Mouse (Mus musculus): ENCODE measurements around the gene Trim29. TPM values are rescaled to one million over a fixed set of nuclear protein-coding genes. Genes with fewer than 3 reads are reported as not detected.

The Trim29 gene
- 0.04 TPM in 1 of 2 replicates, not detected in the other for polyA plus RNA-seq (2015; fragmentation: Nextera tagmentation; extraction: Ambion mirVana)

DNA sequence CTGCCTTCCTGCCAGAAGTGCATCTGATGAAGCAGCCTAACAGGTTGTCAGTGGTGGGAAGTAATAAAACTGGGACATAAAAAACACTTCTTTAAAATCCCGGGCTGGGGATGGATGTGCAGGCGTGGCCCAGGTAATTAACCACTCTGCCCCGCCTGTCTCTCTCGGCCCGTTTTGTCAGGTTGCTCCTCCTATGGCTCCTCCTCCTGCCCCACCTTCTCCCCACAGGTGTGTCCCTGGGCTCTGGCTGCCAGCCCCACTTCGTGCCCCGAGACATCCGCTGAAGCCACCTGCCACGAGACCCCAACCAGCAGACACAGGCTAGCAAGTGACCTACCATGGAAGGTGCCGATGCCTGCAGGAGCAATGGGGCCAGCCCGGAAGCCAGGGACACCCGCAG lies at the start of gene Trim29:
Gene Trim29, plus strand, starts transcription at position 311 of the 400 bp plus-strand sequence.
- 41% methylated on average over 12 of the region's 12 CpGs for WGBS (ENCODE audit: insufficient replicate concordance)
- no peaks in the 10 kb centered on the region for H3K27me3 ChIP-seq (ENCODE audit: control insufficient read depth, insufficient read depth, low read depth, low read length)
- H3K27ac ChIP-seq (ENCODE audit: low read length): no peak within 1 kb of the TSS
- H3K4me2 ChIP-seq (ENCODE audit: low read depth, low read length): no peak within 1 kb of the TSS
- H3K36me3 ChIP-seq (ENCODE audit: control insufficient read depth, insufficient read depth): no peaks in the 10 kb centered on the region
- H3K4me3 ChIP-seq (ENCODE audit: low read depth, low read length): no peak within 1 kb of the TSS
- H3K4me1 ChIP-seq (ENCODE audit: control insufficient read depth, low read depth, low read length): no peaks in the 10 kb centered on the region
- no peak for ATAC-seq (ENCODE audit: low read depth)
- no peak within 1 kb of the TSS for H3K9ac ChIP-seq (ENCODE audit: low read depth, low read length)
- no peaks in the 10 kb centered on the region for H3K9me3 ChIP-seq (replicated peaks; ENCODE audit: control insufficient read depth, low read length)

- no peak overlapping the region for H3K4me3 ChIP-seq (ENCODE audit: low read depth, low read length)
- no peak overlapping the region for H3K4me2 ChIP-seq (ENCODE audit: low read depth, low read length)
- peaks cover 20% of the 10 kb centered on the region for H3K4me1 ChIP-seq (ENCODE audit: control insufficient read depth, low read depth, low read length)
- peak overlapping the region; percentile 31 for H3K27ac ChIP-seq (ENCODE audit: low read length)
- H3K9ac ChIP-seq (ENCODE audit: low read depth, low read length): no peak overlapping the region
- no peaks in the 10 kb centered on the region for H3K27me3 ChIP-seq (ENCODE audit: control insufficient read depth, insufficient read depth, low read depth, low read length)
- no peak for ATAC-seq (ENCODE audit: low read depth)
- H3K9me3 ChIP-seq (replicated peaks; ENCODE audit: control insufficient read depth, low read length): no peaks in the 10 kb centered on the region
- H3K36me3 ChIP-seq (ENCODE audit: control insufficient read depth, insufficient read depth): no peaks in the 10 kb centered on the region
- WGBS (ENCODE audit: insufficient replicate concordance): 68% methylated on average over 4 of the region's 4 CpGs
Observed at GRCm38 (mm10) chr9:43261124-43261907, 49.3 kb upstream of the Trim29 start.

DNA sequence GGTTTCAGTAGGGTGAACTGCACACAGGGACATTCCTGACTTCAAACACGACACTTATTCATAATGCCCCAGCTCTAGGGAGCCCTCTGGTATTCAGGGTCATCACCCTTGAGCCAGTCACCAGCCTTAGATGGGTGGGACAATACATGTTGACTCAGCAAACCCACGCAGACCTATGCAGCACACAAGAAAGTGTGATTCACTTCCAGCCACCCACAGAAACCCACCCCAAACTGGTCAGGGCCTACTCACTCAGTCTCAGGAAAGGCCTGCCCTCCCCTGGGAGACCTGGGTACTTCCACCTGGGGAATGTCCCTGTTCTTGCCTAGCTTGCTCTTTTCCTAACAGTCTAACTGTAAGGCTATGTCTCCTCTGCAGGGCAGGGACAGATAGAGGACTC lies 48.7 kb upstream of the Trim29 start:
- no peak overlapping the region for H3K4me2 ChIP-seq (ENCODE audit: low read depth, low read length)
- no peaks in the 10 kb centered on the region for H3K27me3 ChIP-seq (ENCODE audit: control insufficient read depth, insufficient read depth, low read depth, low read length)
- H3K27ac ChIP-seq (ENCODE audit: low read length): peak overlapping the region; percentile 31
- H3K9me3 ChIP-seq (replicated peaks; ENCODE audit: control insufficient read depth, low read length): no peaks in the 10 kb centered on the region
- H3K4me1 ChIP-seq (ENCODE audit: control insufficient read depth, low read depth, low read length): peaks cover 17% of the 10 kb centered on the region
- H3K36me3 ChIP-seq (ENCODE audit: control insufficient read depth, insufficient read depth): no peaks in the 10 kb centered on the region
- ATAC-seq (ENCODE audit: low read depth): peak; percentile 22; the same call in 1 of the 2 replicates
- H3K4me3 ChIP-seq (ENCODE audit: low read depth, low read length): no peak overlapping the region
- no peak overlapping the region for H3K9ac ChIP-seq (ENCODE audit: low read depth, low read length)
- 31% methylated on average over 2 of the region's 2 CpGs for WGBS (ENCODE audit: insufficient replicate concordance)

- H3K4me1 ChIP-seq (ENCODE audit: control insufficient read depth, low read depth, low read length): peaks cover 16% of the 10 kb centered on the region
- no peaks in the 10 kb centered on the region for H3K27me3 ChIP-seq (ENCODE audit: control insufficient read depth, insufficient read depth, low read depth, low read length)
- H3K4me3 ChIP-seq (ENCODE audit: low read depth, low read length): no peak overlapping the region
- 61% methylated on average over 4 of the region's 4 CpGs for WGBS (ENCODE audit: insufficient replicate concordance)
- H3K4me2 ChIP-seq (ENCODE audit: low read depth, low read length): no peak overlapping the region
- no peaks in the 10 kb centered on the region for H3K36me3 ChIP-seq (ENCODE audit: control insufficient read depth, insufficient read depth)
- no peak for ATAC-seq (ENCODE audit: low read depth)
- no peaks in the 10 kb centered on the region for H3K9me3 ChIP-seq (replicated peaks; ENCODE audit: control insufficient read depth, low read length)
- H3K27ac ChIP-seq (ENCODE audit: low read length): no peak overlapping the region
- H3K9ac ChIP-seq (ENCODE audit: low read depth, low read length): no peak overlapping the region
Observed at GRCm38 (mm10) chr9:43262390-43262789, 48.3 kb upstream of the Trim29 start.

- ATAC-seq (ENCODE audit: low read depth): no peak
- Histone ChIP-seq H3K36me3 (ENCODE audit: control insufficient read depth, insufficient read depth) (no peaks in the 10 kb centered on the region), H3K4me2 (ENCODE audit: low read depth, low read length) (no peak overlapping the region), H3K27me3 (ENCODE audit: control insufficient read depth, insufficient read depth, low read depth, low read length) (no peaks in the 10 kb centered on the region), H3K27ac (ENCODE audit: low read length) (peak overlapping the region; percentile 70), H3K9me3 (replicated peaks; ENCODE audit: control insufficient read depth, low read length) (no peaks in the 10 kb centered on the region), H3K4me1 (ENCODE audit: control insufficient read depth, low read depth, low read length) (peaks cover 16% of the 10 kb centered on the region), H3K4me3 (ENCODE audit: low read depth, low read length) (no peak overlapping the region), H3K9ac (ENCODE audit: low read depth, low read length) (no peak overlapping the region)
- 67% methylated on average over 9 of the region's 9 CpGs for WGBS (ENCODE audit: insufficient replicate concordance)
Observed at GRCm38 (mm10) chr9:43262811-43263550, 47.7 kb upstream of the Trim29 start.

- peak; percentile 83 for ATAC-seq (ENCODE audit: low read depth)
- Histone ChIP-seq H3K9ac (ENCODE audit: low read depth, low read length) (no peak overlapping the region), H3K27me3 (ENCODE audit: control insufficient read depth, insufficient read depth, low read depth, low read length) (peaks cover under 1% of the 10 kb centered on the region; the same call in 1 of the 2 replicates), H3K36me3 (ENCODE audit: control insufficient read depth, insufficient read depth) (no peaks in the 10 kb centered on the region), H3K4me1 (ENCODE audit: control insufficient read depth, low read depth, low read length) (peaks cover 16% of the 10 kb centered on the region), H3K27ac (ENCODE audit: low read length) (peak overlapping the region; percentile 85), H3K4me2 (ENCODE audit: low read depth, low read length) (peak overlapping the region; percentile 18; the same call in 1 of the 2 replicates), H3K4me3 (ENCODE audit: low read depth, low read length) (no peak overlapping the region), H3K9me3 (replicated peaks; ENCODE audit: control insufficient read depth, low read length) (no peaks in the 10 kb centered on the region)
- WGBS (ENCODE audit: insufficient replicate concordance): 45% methylated on average over 11 of the region's 11 CpGs
Observed at GRCm38 (mm10) chr9:43263946-43264451, 46.6 kb upstream of the Trim29 start.

DNA sequence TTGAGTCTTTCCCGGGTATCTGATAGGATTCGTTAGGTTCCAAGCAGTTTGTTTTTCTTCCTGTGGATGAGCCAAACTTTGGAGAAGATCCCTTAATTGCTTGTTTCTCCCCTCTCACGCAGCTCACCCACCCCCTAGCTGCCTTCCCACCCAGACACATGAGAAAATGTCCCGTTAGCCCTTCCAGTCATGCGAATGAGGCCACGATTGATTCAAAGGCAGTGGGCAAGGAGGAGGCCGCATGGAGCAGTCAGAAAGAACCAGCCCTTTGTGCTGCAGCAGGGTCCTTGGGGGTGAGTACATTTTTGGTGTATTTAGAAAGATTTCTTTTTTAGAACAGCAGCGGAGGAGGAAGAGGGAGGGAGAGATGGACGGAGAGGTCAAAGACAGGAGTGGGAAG lies 45.5 kb upstream of the Trim29 start:
- H3K27me3 ChIP-seq (ENCODE audit: control insufficient read depth, insufficient read depth, low read depth, low read length): peaks cover 12% of the 10 kb centered on the region
- no peak overlapping the region for H3K4me2 ChIP-seq (ENCODE audit: low read depth, low read length)
- no peak overlapping the region for H3K4me3 ChIP-seq (ENCODE audit: low read depth, low read length)
- 63% methylated on average over 9 of the region's 9 CpGs for WGBS (ENCODE audit: insufficient replicate concordance)
- no peak for ATAC-seq (ENCODE audit: low read depth)
- H3K9me3 ChIP-seq (replicated peaks; ENCODE audit: control insufficient read depth, low read length): no peaks in the 10 kb centered on the region
- peaks cover 16% of the 10 kb centered on the region for H3K4me1 ChIP-seq (ENCODE audit: control insufficient read depth, low read depth, low read length)
- H3K9ac ChIP-seq (ENCODE audit: low read depth, low read length): no peak overlapping the region
- no peak overlapping the region for H3K27ac ChIP-seq (ENCODE audit: low read length)
- H3K36me3 ChIP-seq (ENCODE audit: control insufficient read depth, insufficient read depth): no peaks in the 10 kb centered on the region

DNA sequence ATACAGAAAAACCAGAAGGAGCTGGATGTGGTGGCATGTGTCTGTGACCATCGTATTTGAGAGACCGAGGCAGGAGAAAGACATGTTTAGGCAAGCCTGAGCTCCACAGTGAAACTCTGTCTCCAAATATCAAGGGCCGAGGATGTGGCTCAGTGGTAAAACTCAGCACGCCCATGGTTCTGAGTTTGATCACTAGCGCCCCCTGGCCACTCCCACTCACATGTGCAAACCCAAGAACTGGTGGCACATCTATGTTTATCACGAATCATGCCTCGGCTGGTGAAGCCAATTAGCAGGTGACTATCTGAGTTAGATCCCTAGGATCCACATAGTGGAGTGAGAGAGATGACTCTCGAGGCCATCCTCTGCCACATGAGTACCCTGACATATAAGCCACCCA lies 43.3 kb upstream of the Trim29 start:
- peaks cover 4% of the 10 kb centered on the region for H3K4me1 ChIP-seq (ENCODE audit: control insufficient read depth, low read depth, low read length)
- no peak overlapping the region for H3K4me2 ChIP-seq (ENCODE audit: low read depth, low read length)
- no peak for ATAC-seq (ENCODE audit: low read depth)
- H3K9me3 ChIP-seq (replicated peaks; ENCODE audit: control insufficient read depth, low read length): no peaks in the 10 kb centered on the region
- H3K36me3 ChIP-seq (ENCODE audit: control insufficient read depth, insufficient read depth): no peaks in the 10 kb centered on the region
- H3K27me3 ChIP-seq (ENCODE audit: control insufficient read depth, insufficient read depth, low read depth, low read length): peaks cover 34% of the 10 kb centered on the region
- H3K9ac ChIP-seq (ENCODE audit: low read depth, low read length): no peak overlapping the region
- no peak overlapping the region for H3K4me3 ChIP-seq (ENCODE audit: low read depth, low read length)
- 34% methylated on average over 8 of the region's 8 CpGs for WGBS (ENCODE audit: insufficient replicate concordance)
- H3K27ac ChIP-seq (ENCODE audit: low read length): no peak overlapping the region

GRCm38 (mm10) chr9:43269166-43269565 lies 41.5 kb upstream of the Trim29 start:
- Histone ChIP-seq H3K4me2 (ENCODE audit: low read depth, low read length) (no peak overlapping the region), H3K4me3 (ENCODE audit: low read depth, low read length) (no peak overlapping the region), H3K9me3 (replicated peaks; ENCODE audit: control insufficient read depth, low read length) (no peaks in the 10 kb centered on the region), H3K36me3 (ENCODE audit: control insufficient read depth, insufficient read depth) (no peaks in the 10 kb centered on the region), H3K27me3 (ENCODE audit: control insufficient read depth, insufficient read depth, low read depth, low read length) (peaks cover 45% of the 10 kb centered on the region), H3K4me1 (ENCODE audit: control insufficient read depth, low read depth, low read length) (peaks cover under 1% of the 10 kb centered on the region; the same call in 1 of the 2 replicates), H3K9ac (ENCODE audit: low read depth, low read length) (no peak overlapping the region), H3K27ac (ENCODE audit: low read length) (no peak overlapping the region)
- ATAC-seq (ENCODE audit: low read depth): no peak
- WGBS (ENCODE audit: insufficient replicate concordance): 25% methylated on average over 8 of the region's 8 CpGs

Data from liver, embryonic 16.5 days (tissue).